Mouse (Mus musculus) neural tube, embryonic 10.5 days (tissue): ENCODE results near the gene Dgcr8.
"Not testable (repeated sequence)": the region's sequence is repeated elsewhere in the genome, so short reads cannot be mapped to it uniquely, and the experiment has no call there.

Experiments
- DNase-seq: peaks from one replicate; pipeline ENCODE4 v3.0.0-alpha.2; 2017; ENCODE audit warnings: low spot score; ENCODE audit errors: extremely low spot score

Gene Dgcr8

GRCm38 (mm10) chr16:18289067-18289588, at the start of gene Dgcr8:
Gene Dgcr8, minus strand, starts transcription at chr16:18289246.
- peak; percentile 96 for DNase-seq

- no peak for DNase-seq
Measured at GRCm38 (mm10) chr16:18337261-18337660, 48.2 kb upstream of the Dgcr8 start.

- no peak for DNase-seq
Measured at GRCm38 (mm10) chr16:18335981-18336380, 46.9 kb upstream of the Dgcr8 start.

DNA sequence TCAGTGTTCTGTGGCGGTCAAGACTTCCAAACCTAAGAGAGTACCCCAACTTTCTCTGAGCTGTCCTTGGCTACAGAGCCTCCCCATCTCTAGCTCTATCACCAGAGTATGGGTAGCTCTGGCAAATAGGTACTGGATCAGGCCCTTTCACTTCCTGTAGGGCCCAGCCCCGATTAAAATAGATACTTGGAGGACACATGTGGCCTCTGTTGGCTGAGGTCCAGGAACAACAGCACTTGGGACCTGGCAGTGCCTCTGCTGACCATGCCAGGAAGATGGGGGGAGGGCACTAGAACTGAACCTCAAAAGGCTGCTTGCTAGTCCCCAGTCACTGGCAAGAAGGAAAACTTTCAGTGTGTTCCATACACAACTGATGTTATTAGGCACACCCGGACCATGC, 44.9 kb upstream of the Dgcr8 start:
- DNase-seq = no peak

DNA sequence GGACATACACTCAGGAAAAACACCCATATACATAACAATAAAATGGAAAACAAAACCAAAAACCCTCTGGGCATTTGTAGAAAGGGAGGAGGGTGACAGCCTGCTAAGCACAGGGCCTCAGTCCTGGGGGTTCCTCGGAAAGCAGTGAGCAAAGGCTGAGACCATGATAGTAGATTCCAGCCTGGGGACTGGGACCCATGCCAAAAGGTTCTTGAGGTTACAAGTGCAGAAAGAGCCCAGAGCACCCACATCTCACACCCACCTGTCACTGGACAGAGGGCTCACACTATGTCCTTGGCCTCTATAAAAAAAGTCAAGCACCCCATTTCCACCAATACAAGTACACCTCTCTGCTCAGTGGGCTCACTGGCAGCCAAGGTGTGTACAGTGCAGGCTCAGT, 39.5 kb upstream of the Dgcr8 start:
- DNase-seq = no peak

GRCm38 (mm10) chr16:18327936-18328335, 38.9 kb upstream of the Dgcr8 start:
- DNase-seq = no peak

DNA sequence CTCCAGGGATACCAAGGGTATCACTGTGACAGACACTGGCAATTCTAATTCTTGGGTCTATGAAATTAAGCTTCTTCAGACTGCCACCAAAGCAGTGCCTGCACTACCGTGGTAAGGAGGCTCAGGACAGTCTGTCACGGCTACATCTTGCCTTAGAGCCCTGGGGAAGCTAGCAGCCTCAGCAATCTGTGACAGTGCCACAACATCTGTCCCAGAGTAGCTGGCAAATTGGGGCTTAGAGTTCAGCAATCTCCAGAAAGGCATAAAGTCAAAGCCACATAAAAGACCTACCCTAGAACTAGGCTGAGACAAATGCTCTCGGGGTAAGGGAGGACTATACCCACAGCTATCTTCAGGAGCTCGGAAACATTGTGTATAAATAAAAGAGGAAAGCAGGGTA, 36.7 kb upstream of the Dgcr8 start:
- DNase-seq = no peak

DNA sequence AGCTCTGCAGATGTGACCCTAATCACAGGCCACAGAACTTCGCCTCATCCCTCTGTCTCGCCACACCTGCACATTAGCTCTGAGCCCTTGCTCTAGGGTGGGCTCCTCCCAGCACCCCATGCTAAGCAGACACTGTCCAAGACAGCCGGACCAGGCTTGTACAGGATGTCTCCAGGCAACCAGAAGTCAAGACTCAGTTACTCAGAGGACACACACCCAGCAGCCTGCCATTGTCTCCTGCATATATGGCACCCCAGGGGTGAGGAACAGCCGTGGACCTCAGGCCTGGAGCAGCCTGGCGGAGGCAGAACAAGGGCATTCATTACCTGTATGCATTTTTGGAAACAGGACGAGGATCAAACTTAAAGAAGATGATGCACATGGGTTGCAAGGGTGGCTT, 35.0 kb upstream of the Dgcr8 start:
- no peak for DNase-seq

GRCm38 (mm10) chr16:18323460-18323859, 34.4 kb upstream of the Dgcr8 start:
- DNase-seq = no peak

- no peak for DNase-seq
Measured at GRCm38 (mm10) chr16:18321443-18321842, 32.4 kb upstream of the Dgcr8 start.

GRCm38 (mm10) chr16:18318992-18319391, 29.9 kb upstream of the Dgcr8 start:
- no peak for DNase-seq

DNA sequence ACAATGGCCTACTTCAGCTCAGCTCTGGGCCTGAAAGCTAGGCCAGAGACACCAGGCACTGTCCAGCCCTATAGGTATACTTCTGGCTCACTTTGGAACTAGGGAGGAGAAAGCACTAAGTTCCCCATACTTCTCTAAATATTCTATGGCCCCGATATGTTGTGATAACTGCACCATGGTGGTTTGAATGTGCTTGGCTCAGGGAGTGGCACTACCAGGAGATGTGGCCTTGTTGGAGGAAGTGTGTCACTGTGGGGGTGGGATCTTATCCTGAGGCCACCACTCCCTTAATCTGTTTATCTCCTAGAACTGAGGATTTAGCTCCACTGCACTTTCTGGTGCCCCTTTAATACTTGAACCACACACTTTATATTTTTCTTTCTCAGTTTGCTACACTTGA, 19.1 kb upstream of the Dgcr8 start:
- DNase-seq = no peak

GRCm38 (mm10) chr16:18289614-18290013, 568 bp upstream of the Dgcr8 start:
- not testable (repeated sequence) for DNase-seq

GRCm38 (mm10) chr16:18288581-18289061, 425 bp downstream of the Dgcr8 start:
- no peak for DNase-seq

DNA sequence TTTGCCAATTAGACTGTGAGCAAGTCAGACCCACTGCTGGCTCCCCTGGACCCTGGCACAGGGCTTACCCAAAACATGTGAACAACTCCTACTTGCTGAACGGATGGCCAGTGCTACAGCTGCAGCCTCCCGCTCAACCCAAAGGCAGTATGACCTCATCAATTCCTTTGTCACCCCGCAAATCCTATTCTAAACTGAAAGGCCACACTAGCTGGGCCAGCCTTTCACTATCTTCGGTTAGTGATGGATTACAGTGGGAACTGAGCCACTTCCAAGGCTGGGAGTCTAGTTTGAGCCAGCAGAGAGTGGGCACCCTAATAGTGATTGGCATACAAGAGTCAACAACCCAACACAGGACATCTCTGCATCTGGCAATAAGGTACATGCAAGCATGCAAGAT, 880 bp downstream of the Dgcr8 start:
- DNase-seq = peak; percentile 39

- no peak for DNase-seq
Measured at GRCm38 (mm10) chr16:18275166-18275565, 13.9 kb downstream of the Dgcr8 start.

DNA sequence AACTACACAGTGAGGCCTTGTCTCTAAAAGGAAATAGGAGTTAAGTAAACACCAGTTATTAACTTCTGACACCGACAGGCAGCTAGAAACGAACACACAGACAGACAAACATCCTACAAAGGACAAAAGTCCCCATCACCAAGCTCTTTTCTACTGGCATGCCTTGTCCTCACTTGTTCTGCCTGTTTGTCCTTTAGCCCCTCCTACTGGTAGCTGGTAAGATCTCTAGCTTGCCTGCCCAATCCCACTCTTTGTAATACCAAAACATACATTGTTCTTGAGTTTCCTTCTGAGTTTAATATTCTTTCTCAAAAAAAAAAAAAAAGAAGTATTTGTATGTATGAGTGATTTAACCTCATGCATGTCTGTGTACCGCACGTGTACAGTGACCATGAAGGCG, 20.9 kb downstream of the Dgcr8 start:
- DNase-seq = no peak

DNA sequence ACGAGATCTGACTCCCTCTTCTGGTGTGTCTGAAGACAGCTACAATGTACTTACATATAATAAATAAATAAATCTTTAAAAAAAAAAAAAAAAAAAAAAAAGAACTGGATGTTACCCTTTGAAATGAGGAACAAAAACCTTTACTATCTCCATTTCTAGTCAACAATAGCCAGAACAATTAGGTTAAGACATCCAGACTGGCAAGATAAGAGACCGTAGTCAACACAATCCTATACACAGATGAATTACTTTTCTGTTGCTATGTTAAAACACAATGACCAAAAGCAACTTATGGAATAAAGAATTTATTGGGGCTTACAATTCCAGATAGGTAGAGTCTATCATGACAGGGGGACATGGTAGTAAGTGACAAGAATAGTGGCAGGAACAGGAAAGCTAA, 24.0 kb downstream of the Dgcr8 start:
- DNase-seq = no peak

DNA sequence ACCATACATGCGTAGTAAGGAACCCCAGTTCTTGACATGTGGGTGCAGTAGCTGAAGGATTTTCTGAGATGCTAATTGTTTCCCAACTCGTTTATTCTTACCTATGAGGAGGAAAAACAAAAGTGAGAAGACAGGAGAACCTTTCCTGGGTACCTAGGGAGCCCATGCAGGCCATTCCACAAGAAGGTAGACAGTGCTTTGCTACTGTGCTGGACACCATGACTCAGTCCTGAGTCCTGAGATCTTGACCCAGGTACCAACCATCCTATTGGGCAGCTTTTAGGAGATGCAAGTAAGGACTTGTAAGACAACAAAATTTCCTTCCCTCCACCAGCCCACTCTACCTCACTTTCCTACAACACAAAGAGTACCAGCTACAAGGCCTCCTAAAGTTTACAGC, 30.8 kb downstream of the Dgcr8 start, which contains the start of gene Gm49776:
Gene Gm49776 (minus strand): TSS at position 101 of the 400 bp plus-strand sequence.
- DNase-seq = no peak

GRCm38 (mm10) chr16:18253866-18254265, 35.2 kb downstream of the Dgcr8 start:
- DNase-seq = no peak

GRCm38 (mm10) chr16:18252736-18253135, 36.3 kb downstream of the Dgcr8 start:
- no peak for DNase-seq

- DNase-seq = no peak
Measured at GRCm38 (mm10) chr16:18250828-18251790, 37.9 kb downstream of the Dgcr8 start.

DNA sequence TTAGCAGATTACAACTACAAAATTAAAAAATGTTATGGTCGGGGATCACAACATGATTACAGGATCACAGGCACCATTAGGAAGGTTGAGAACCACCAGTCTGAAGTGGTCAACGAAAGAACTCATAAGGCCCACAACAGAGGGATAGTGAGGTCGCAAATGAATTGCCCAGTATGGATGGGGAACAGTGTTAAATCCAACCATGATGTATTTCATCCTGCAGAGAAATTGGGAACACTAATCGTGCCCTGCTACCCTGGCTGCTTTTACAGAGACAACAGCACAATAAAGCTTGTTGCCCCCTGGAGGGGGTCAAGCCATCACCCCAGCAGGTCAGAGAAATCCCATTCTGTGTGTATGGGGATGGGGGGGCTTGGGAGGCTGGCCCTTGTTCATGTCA, 38.8 kb downstream of the Dgcr8 start:
- no peak for DNase-seq
